Mouse (Mus musculus): ENCODE data around the gene Tspan1. TPM values are rescaled to one million over a fixed set of nuclear protein-coding genes. Genes with fewer than 3 reads are reported as not detected.

The Tspan1 gene
- polyA plus RNA-seq, 1 experiment from 2014 or later: 4.8 TPM

DNA sequence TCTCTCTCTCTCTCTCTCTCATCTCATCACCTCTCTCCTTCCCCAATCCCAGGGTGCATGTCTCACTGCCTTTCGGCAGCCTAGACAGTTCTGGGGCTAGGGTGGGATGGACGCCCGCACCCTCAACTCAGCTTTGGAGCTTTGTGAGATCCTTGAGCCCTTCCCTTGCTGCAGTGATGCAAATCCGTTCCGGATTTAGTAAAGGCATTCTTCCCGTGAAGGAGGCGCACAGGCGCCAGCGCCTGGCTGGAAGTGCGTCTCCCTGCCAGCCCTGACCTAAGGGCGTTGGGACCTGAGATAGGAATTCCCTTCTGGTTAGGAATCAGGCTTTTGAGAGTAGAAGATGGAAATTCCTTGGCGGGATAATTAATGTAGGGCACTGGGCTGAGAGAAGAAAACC is 15.3 kb upstream of the Tspan1 start:
- H3K9ac ChIP-seq (replicated peaks; ENCODE audit: low read length): peak overlapping the region; percentile 2; the same call in 1 of the 2 replicates
- WGBS: 11% methylated on average over 12 of the region's 12 CpGs
- no peak for ATAC-seq (ENCODE audit: low FRiP score, low TSS enrichment)
- H3K27me3 ChIP-seq (ENCODE audit: insufficient read depth, low read length): no peaks in the 10 kb centered on the region
- peaks cover 14% of the 10 kb centered on the region; the same call in 1 of the 2 replicates for H3K4me1 ChIP-seq (ENCODE audit: insufficient read depth, low read length)
- no peaks in the 10 kb centered on the region for H3K9me3 ChIP-seq (ENCODE audit: low read length)
- no peak overlapping the region; the same call in 1 of the 2 replicates for H3K27ac ChIP-seq (ENCODE audit: low read length)
- no peaks in the 10 kb centered on the region for H3K36me3 ChIP-seq (ENCODE audit: insufficient read depth, low read length)
- peak overlapping the region; percentile 22 for H3K4me2 ChIP-seq (replicated peaks; ENCODE audit: low read depth, low read length)
- H3K4me3 ChIP-seq (ENCODE audit: low read length): no peak overlapping the region

DNA sequence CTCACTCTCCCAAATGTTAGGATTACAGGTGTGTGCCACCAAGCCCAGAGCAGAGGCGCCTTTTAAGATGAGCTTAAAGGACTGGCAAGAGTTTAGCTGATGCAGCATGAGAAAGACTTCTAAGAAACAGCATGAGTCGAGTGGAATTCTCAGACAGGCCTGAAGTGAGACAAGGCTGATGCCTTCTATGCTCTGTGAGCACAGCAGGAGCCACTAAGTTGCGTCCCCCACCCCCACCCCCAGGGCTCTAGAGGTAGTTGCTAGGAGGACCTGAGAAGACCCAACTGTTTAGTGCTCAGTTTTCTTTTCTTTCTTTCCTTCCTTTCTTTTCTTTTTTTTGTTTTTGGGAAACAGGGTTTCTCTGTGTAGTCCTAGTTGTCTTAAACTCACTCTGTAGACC is 14.7 kb upstream of the Tspan1 start:
- Histone ChIP-seq H3K4me2 (replicated peaks; ENCODE audit: low read depth, low read length) (no peak overlapping the region), H3K4me3 (ENCODE audit: low read length) (no peak overlapping the region), H3K9ac (replicated peaks; ENCODE audit: low read length) (no peak overlapping the region), H3K36me3 (ENCODE audit: insufficient read depth, low read length) (no peaks in the 10 kb centered on the region), H3K27ac (ENCODE audit: low read length) (no peak overlapping the region), H3K4me1 (ENCODE audit: insufficient read depth, low read length) (peaks cover 21% of the 10 kb centered on the region), H3K9me3 (ENCODE audit: low read length) (no peaks in the 10 kb centered on the region), H3K27me3 (ENCODE audit: insufficient read depth, low read length) (no peaks in the 10 kb centered on the region)
- ATAC-seq (ENCODE audit: low FRiP score, low TSS enrichment): no peak
- 68% methylated on average over 3 of the region's 3 CpGs for WGBS

DNA sequence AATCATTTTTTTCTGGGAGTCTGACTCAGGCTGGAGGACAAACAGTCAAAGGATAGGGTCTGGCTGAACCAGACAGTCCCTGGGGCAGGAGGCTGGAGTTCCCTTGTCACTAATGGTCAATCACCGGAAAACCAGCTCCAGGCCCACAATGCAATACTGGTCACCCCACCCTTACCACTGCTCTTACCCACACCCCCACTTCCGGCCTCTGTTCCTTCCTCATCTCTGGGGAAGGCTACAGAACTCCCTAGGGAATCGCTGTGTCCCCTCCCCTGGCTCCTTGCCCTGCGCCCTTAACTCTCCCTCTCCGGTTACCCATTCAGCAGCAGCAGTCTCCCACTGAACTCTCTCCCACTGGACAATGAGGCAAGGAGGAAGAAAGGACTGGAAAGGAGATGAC is 9.7 kb upstream of the Tspan1 start:
- Histone ChIP-seq H3K36me3 (ENCODE audit: insufficient read depth, low read length) (no peaks in the 10 kb centered on the region), H3K9ac (replicated peaks; ENCODE audit: low read length) (peak overlapping the region; percentile 64; the same call in 1 of the 2 replicates), H3K4me1 (ENCODE audit: insufficient read depth, low read length) (peaks cover 40% of the 10 kb centered on the region), H3K27ac (ENCODE audit: low read length) (peak overlapping the region; percentile 96), H3K27me3 (ENCODE audit: insufficient read depth, low read length) (no peaks in the 10 kb centered on the region), H3K9me3 (ENCODE audit: low read length) (no peaks in the 10 kb centered on the region), H3K4me2 (replicated peaks; ENCODE audit: low read depth, low read length) (peak overlapping the region; percentile 47), H3K4me3 (ENCODE audit: low read length) (peak overlapping the region; percentile 25)
- ATAC-seq (ENCODE audit: low FRiP score, low TSS enrichment): peak; percentile 76
- WGBS: 18% methylated on average over 5 of the region's 5 CpGs

DNA sequence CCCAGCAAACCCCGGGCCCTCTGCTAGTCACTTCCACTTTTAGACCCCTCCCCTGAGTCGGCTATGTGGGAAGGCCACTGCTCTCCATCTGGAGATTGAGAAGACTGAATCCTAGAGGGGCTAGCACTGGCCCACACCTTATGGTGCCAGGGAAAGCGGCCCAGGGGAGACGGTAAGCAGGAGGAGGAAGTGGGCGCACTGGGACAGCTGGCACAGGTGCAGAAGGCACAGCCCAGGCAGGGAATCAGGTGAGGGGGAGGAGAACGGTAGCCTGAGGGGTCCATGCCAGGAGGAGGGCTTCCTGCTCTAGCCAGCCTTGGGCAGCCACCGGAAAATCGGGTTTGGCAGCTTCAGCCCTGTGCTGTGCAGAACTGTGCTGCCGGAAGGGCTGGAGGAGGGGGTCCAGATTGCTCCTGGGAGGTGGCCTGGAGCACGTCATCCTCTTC is 9.2 kb upstream of the Tspan1 start:
- peak overlapping the region; percentile 25 for H3K4me3 ChIP-seq (ENCODE audit: low read length)

DNA sequence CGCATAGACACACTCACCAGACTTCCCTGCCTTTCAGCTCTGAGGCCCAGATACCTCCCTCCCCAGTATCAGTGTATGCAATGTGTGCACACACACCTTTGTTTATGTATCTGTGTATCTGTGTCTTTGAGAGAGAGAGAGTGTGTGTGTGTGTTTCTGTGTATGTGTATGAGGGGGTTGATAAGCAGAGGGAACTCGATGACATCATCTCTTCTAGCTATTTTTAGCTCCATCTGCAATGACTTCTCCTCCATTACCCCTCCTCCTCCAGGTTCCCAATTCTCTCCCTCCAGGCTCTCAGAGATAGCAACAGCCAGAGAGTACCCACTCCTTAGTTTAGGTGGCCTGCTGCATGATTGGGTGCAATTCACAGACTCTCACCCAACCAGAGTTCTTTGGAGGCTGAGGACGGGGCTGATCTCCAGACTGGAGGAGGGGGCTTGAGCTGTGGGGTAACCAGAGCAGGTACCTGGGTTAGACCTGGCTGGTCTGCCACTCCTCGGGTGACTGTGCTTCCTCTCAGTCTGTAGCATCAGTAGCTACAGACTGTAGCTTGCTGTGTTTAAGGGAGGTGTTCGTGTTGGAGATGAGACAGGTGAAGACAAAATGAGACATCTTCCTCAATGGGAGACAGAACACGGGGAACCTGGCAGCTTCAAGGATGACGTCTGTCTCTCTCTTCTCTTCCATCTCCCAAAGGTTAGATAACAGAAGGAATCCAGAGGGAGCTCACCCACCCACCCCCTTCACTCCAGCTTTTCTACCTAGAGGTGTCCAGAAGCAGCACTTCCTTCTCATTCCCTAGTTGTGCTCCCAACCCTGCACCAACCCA is 8.5 kb upstream of the Tspan1 start:
- ATAC-seq (ENCODE audit: low FRiP score, low TSS enrichment): no peak
- H3K9ac ChIP-seq (replicated peaks; ENCODE audit: low read length): peak overlapping the region; percentile 64
- no peaks in the 10 kb centered on the region for H3K27me3 ChIP-seq (ENCODE audit: insufficient read depth, low read length)
- H3K9me3 ChIP-seq (ENCODE audit: low read length): no peaks in the 10 kb centered on the region
- no peaks in the 10 kb centered on the region for H3K36me3 ChIP-seq (ENCODE audit: insufficient read depth, low read length)
- peak overlapping the region; percentile 47 for H3K4me2 ChIP-seq (replicated peaks; ENCODE audit: low read depth, low read length)
- 63% methylated on average over 7 of the region's 7 CpGs for WGBS
- H3K4me1 ChIP-seq (ENCODE audit: insufficient read depth, low read length): peaks cover 37% of the 10 kb centered on the region
- H3K27ac ChIP-seq (ENCODE audit: low read length): peak overlapping the region; percentile 96
- H3K4me3 ChIP-seq (ENCODE audit: low read length): peak overlapping the region; percentile 25; the same call in 1 of the 2 replicates

More for the DNA sequence above, 9.2 kb upstream of the Tspan1 start:
- H3K4me2 ChIP-seq (replicated peaks; ENCODE audit: low read depth, low read length): peak overlapping the region; percentile 47
- H3K4me1 ChIP-seq (ENCODE audit: insufficient read depth, low read length): peaks cover 37% of the 10 kb centered on the region
- H3K9ac ChIP-seq (replicated peaks; ENCODE audit: low read length): peak overlapping the region; percentile 64
- ATAC-seq (ENCODE audit: low FRiP score, low TSS enrichment): peak; percentile 92
- H3K36me3 ChIP-seq (ENCODE audit: insufficient read depth, low read length): no peaks in the 10 kb centered on the region
- WGBS: 19% methylated on average over 10 of the region's 10 CpGs
- no peaks in the 10 kb centered on the region for H3K27me3 ChIP-seq (ENCODE audit: insufficient read depth, low read length)
- H3K27ac ChIP-seq (ENCODE audit: low read length): peak overlapping the region; percentile 96
- no peaks in the 10 kb centered on the region for H3K9me3 ChIP-seq (ENCODE audit: low read length)

DNA sequence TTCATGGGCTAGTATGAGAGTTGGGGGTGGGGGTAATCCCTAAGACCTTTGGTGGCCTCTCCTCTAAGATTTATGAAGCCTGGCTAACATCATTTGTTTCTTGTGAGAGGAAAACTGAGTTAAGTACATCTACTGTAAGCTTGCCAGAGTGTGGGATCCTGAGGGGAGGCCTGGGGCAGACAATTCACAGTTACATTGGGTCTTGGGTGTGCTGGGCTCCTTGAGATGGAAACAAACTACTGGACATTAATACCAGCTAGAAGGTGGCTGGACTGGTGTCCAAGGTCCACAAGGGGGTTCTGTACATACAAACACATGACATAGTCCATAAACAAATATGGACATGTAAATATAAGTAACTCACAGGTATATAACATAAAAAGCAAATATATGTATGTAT is 7.7 kb upstream of the Tspan1 start:
- Histone ChIP-seq H3K27ac (ENCODE audit: low read length) (no peak overlapping the region; the same call in 1 of the 2 replicates), H3K9me3 (ENCODE audit: low read length) (no peaks in the 10 kb centered on the region), H3K4me1 (ENCODE audit: insufficient read depth, low read length) (peaks cover 37% of the 10 kb centered on the region), H3K36me3 (ENCODE audit: insufficient read depth, low read length) (no peaks in the 10 kb centered on the region), H3K4me3 (ENCODE audit: low read length) (no peak overlapping the region), H3K27me3 (ENCODE audit: insufficient read depth, low read length) (no peaks in the 10 kb centered on the region), H3K4me2 (replicated peaks; ENCODE audit: low read depth, low read length) (no peak overlapping the region), H3K9ac (replicated peaks; ENCODE audit: low read length) (no peak overlapping the region)
- no peak for ATAC-seq (ENCODE audit: low FRiP score, low TSS enrichment)

DNA sequence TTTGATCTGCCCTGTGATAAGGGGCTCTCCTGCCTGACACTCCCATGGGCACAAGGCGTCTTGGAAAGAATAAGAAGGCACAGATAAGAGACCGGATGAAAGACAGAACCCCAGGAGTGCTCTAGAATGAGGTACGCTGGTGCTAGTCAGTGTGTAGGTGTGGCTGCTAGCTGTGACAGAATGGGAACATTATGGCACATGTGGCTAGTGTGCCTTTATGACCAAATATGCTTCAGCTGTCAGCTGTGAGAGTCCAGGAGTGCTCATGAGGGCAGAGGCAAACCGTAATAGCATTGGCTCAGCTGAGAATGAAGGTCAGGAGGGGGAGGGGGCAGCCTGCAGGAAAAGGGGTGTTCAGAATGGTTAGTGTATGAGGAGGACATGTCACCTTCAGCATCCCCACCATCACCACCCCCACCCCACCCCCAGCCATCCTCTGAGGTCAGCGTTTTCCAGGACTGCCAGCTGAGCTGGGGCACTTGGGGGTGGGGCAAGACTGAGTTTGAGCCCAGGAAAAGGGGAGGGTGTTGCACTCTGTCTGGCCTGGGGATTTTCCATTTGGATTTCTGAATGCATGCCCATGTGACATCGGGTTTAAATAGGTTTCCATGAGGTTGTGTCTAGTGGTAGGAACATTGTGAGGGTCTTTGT is 7.2 kb upstream of the Tspan1 start:
- Histone ChIP-seq H3K4me2 (replicated peaks; ENCODE audit: low read depth, low read length) (no peak overlapping the region), H3K36me3 (ENCODE audit: insufficient read depth, low read length) (no peaks in the 10 kb centered on the region), H3K27me3 (ENCODE audit: insufficient read depth, low read length) (no peaks in the 10 kb centered on the region), H3K4me1 (ENCODE audit: insufficient read depth, low read length) (peaks cover 37% of the 10 kb centered on the region), H3K9me3 (ENCODE audit: low read length) (no peaks in the 10 kb centered on the region), H3K27ac (ENCODE audit: low read length) (no peak overlapping the region), H3K9ac (replicated peaks; ENCODE audit: low read length) (no peak overlapping the region), H3K4me3 (ENCODE audit: low read length) (no peak overlapping the region)
- ATAC-seq (ENCODE audit: low FRiP score, low TSS enrichment): no peak
- WGBS: 50% methylated on average over 6 of the region's 6 CpGs

DNA sequence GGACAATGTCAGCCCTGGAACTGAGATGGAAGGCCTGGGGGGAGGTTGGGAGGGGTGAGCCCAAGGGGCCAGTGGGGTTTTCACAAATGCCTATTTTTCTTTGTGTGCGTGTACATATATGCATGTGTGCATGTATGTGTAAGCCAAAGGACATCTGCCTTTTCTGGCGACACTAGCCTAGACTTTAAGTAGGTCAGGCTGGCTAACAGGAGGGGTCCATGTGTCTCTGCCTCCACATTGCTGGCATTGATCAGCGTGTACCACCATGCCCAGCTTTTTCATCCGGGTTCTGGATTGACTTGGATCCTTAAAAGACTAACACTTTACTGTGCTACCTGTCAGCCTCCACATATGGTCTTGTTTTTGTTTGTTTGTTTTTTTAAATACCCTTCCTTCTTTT is 6.4 kb upstream of the Tspan1 start:
- ATAC-seq (ENCODE audit: low FRiP score, low TSS enrichment): no peak

DNA sequence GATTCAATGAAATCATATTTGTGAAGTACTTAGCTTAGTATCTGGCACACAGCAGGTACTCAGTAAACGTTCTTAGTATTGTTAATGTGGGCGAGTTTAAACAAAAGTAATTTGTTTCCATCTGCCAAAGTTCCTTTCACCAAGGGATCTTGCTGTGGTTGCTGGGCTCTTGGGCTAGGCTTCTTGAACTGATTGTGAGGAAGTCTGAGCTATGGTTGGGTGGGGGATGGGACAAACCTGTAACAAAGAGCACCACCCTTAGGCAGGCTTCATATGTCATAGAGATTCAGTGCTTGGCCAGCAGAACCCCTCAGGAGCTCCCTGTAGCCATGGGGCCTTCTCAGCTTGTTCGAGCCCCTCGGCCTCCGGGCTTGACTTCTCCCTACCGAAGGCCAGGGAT is 5.7 kb upstream of the Tspan1 start, which contains the start of the genes 1700042G07Rik and Gm49337:
TSS of gene 1700042G07Rik (plus strand) at position 301 of the 400 bp plus-strand sequence.
TSS of gene Gm49337 (plus strand) at position 313 of the 400 bp plus-strand sequence.
- Histone ChIP-seq H3K36me3 (ENCODE audit: insufficient read depth, low read length) (no peaks in the 10 kb centered on the region), H3K4me2 (replicated peaks; ENCODE audit: low read depth, low read length) (no peak within 1 kb of the TSS), H3K9me3 (ENCODE audit: low read length) (no peaks in the 10 kb centered on the region), H3K9ac (replicated peaks; ENCODE audit: low read length) (no peak within 1 kb of the TSS), H3K4me3 (ENCODE audit: low read length) (no peak within 1 kb of the TSS), H3K27me3 (ENCODE audit: insufficient read depth, low read length) (no peaks in the 10 kb centered on the region), H3K4me1 (ENCODE audit: insufficient read depth, low read length) (peaks cover 37% of the 10 kb centered on the region), H3K27ac (ENCODE audit: low read length) (no peak within 1 kb of the TSS)
- no peak for ATAC-seq (ENCODE audit: low FRiP score, low TSS enrichment)
- 85% methylated on average over 6 of the region's 6 CpGs for WGBS

More for the DNA sequence above, 6.4 kb upstream of the Tspan1 start:
- no peaks in the 10 kb centered on the region for H3K36me3 ChIP-seq (ENCODE audit: insufficient read depth, low read length)
- no peaks in the 10 kb centered on the region for H3K9me3 ChIP-seq (ENCODE audit: low read length)
- H3K27ac ChIP-seq (ENCODE audit: low read length): no peak overlapping the region
- peaks cover 37% of the 10 kb centered on the region for H3K4me1 ChIP-seq (ENCODE audit: insufficient read depth, low read length)
- 92% methylated on average over 4 of the region's 4 CpGs for WGBS
- H3K9ac ChIP-seq (replicated peaks; ENCODE audit: low read length): no peak overlapping the region
- H3K4me2 ChIP-seq (replicated peaks; ENCODE audit: low read depth, low read length): no peak overlapping the region
- H3K27me3 ChIP-seq (ENCODE audit: insufficient read depth, low read length): no peaks in the 10 kb centered on the region
- H3K4me3 ChIP-seq (ENCODE audit: low read length): no peak overlapping the region

DNA sequence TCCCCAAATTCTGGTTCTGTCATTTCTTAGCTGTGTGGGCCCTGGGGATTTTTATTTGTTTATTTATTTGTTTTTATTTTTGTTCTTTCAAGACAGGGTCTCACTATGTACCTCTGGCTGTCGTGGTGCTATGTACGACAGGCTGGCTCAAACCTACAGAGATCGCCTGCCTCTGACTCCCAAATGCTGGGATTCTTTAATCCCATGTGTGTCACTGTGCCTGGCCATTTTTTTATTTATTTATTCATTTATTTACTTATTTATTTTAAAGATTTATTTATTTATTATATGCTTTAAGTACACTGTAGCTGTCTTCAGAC is 1.9 kb upstream of the Tspan1 start:
- no peak overlapping the region for H3K4me2 ChIP-seq (replicated peaks; ENCODE audit: low read depth, low read length)
- no peak overlapping the region for H3K9ac ChIP-seq (replicated peaks; ENCODE audit: low read length)
- ATAC-seq (ENCODE audit: low FRiP score, low TSS enrichment): 0 out of 2 replicates have a peak, but pooled peaks have one; percentile 14
- no peak overlapping the region for H3K27ac ChIP-seq (ENCODE audit: low read length)
- H3K27me3 ChIP-seq (ENCODE audit: insufficient read depth, low read length): no peaks in the 10 kb centered on the region
- H3K9me3 ChIP-seq (ENCODE audit: low read length): no peaks in the 10 kb centered on the region
- no peak overlapping the region for H3K4me3 ChIP-seq (ENCODE audit: low read length)
- peaks cover 10% of the 10 kb centered on the region for H3K4me1 ChIP-seq (ENCODE audit: insufficient read depth, low read length)
- 73% methylated on average over 3 of the region's 3 CpGs for WGBS
- no peaks in the 10 kb centered on the region for H3K36me3 ChIP-seq (ENCODE audit: insufficient read depth, low read length)
